Mouse (Mus musculus) lung, postnatal 25 days (tissue): ENCODE data around the gene Gm49361.

Experiments
- DNase-seq: peaks from one replicate; pipeline ENCODE4 v3.0.0; 2022; ENCODE audit warnings: low spot score

The Gm49361 gene

DNA sequence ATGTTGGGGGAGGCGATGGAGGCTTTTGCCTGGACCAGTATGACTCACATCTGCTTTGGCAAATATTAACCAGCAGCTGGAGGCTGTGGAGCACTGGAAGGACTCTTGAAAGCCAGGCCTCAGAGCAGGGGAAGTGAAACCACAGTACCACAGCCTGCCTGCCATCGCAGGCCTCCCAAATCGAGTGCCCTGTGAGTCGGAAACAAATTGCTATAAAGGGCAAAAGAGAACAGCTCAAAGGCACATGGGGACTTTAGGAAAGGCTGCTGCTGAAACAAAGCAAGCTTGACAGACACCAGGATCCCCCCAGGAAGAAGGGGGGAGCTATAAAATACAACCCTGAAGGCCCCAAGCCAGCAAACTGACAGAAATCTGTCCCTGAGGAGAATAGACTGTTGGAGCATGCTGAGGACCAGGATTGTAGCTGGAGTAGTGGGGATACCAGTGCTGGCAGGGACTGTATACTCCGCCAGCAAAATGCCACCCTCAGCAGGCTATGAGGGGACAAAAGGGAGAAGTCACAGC is 15.9 kb downstream of the Gm49361 start:
- peak; percentile 63 for DNase-seq

DNA sequence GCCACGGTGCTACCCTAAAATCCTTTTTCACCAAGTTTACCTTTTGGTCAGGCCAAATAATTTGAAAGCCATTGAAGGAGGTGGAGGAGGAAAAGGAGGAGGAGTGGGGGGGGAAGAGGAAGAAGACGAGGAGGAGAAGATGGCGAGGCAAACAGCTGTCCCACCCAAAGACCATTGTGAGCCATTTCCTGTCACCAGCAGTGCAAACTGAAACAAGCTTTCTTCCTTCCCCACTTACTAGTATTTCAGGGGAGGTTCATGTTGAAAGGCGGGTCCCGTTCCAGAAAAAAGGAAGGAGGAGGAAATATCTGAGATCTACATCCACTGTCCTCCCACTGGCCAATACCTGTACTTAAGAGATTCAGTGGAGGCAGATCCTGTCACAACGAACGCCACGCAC is 16.5 kb downstream of the Gm49361 start:
- peak; percentile 50 for DNase-seq

DNA sequence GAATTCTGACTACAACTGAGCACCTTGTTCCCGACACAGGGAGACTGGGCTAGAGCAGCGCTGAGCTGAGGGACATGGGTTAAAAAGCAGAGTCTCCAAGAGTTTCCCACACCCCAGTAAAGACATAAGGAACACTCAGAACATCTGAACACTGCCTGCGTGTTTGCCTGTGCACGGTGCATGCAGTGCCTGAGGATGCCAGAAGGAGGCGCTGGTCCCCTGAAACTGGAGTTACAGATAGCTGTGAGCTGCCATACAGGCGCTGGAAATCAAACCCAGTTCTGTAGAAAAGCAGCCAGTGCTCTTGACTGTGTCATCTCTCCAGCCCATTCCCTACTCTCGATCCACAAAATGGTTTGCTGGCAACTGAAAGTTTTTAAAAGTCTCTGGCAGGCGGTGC is 19.7 kb downstream of the Gm49361 start:
- DNase-seq, result no peak

DNA sequence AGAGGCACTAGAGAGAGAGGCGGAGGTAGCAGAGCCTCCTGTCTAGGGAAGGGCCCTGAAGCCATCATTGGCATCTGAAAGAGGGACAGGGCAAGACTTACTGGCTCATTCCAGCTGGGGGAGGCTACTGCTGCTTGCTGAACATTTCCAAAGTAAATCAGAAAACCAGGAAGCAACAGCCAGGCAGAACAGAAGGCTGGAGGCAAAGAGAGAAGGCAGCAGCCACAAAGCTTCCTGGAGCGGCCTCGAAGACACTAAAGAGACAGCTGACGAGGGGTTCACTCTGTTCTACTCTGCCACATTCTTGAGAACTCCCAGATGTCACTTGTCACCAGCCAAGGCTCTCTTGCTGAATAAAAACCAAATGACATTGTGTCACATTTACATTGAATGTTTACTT is 21.4 kb downstream of the Gm49361 start:
- DNase-seq, result no peak

DNA sequence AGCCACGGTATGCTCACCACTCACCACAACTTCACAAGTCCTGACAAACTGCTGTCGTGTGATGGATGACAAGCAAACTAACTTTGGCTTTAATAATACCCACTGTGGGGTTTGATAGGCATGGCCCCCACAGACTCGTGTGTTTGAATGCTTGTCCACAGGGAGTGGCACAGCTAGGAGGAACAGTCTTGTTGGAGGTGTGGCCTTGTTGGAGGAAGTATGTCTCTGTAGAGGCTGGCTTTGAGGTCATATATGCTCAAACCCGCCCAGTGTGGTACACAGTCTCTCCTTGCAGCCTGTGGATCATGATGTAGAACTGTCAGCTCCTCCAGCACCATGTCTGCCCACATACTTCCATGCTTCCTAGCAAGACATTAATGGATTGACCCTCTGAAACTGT is 27.7 kb downstream of the Gm49361 start:
- DNase-seq, result no peak

DNA sequence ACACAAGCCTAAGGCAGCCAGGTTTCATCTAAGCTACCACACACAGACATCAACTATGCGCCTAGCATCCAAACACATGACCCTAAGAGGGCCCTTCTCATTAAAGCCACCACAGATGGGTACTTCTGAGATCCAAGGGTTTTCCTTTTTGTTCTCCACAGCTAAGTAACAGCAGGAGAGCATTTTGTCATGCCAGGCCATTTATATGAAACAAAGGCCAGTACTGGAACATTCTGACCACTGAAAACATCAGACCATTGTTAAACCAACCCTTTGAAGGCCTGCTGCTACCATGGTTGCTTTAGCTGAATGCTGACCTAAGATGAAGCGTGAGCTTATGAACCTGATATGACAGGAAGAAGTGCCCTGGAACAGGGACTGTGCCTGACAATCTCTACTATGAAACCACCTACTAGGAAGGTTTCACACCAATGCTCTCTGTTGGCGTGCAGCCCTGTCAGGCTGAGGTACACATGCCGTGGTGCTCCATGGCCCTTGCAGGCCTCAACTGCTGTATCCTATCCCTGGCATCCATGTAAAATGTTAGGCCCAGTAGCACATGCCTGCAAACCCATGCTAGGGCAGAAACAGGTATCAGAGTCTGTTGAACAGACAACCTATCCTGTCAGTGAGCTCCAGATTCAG is 29.2 kb downstream of the Gm49361 start:
- no peak for DNase-seq

DNA sequence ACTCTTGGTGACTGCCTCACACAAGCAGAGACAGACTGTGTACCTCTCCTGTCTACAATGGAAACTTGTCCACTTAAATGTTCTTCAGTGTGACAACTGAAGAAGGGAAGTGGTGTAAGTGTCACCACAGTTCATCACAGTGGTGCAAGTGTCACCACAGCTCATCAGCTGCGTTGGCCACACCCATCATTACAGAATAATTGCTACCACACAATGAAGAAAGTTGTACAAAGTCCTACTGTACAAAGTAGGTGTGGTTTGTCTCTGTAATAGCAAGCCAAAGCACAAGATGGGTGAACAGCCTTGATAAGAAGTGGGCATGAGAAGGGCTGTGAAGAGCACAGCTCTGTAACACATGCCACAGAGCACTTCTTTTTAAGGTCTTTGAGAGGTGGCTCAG is 33.0 kb downstream of the Gm49361 start:
- DNase-seq, result no peak

DNA sequence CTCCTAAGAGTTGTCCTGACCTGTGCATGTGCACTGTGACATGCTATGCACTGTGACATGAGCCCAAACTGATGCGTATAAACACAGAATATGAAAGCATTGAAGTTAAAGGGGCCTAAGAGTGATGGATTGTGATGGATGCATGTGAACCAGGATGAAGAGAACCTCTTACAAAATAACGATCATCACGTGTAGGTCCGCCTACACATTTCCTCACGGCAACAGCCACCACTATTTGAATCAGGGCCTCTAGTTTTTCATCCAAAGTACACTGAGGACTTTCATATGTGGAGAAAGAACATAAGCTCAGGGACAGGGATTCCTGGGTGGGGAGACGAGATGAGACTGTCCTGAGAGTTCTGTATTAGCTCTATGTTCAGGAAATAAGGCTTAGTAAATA is 34.8 kb downstream of the Gm49361 start:
- DNase-seq, result no peak

DNA sequence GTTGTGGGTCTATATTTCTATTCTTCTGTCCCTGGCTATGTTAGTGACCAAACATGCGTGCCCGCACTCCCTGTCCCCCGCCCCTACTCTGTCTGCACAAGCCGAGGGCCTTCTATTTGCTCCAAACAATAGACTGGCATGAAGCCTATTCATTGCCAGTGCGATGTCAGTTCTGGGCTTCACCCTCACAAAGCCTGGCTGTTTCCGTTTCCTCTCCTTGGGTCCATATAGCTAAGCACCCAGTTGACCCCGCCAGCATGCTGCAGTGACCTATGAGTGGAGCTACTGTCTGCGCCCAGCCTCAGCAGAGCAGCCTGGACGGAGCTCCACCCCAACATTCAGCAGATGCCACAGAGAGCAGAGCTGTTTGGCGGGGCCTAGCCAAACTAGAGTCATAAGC is 36.7 kb downstream of the Gm49361 start:
- peak; percentile 77 for DNase-seq

DNA sequence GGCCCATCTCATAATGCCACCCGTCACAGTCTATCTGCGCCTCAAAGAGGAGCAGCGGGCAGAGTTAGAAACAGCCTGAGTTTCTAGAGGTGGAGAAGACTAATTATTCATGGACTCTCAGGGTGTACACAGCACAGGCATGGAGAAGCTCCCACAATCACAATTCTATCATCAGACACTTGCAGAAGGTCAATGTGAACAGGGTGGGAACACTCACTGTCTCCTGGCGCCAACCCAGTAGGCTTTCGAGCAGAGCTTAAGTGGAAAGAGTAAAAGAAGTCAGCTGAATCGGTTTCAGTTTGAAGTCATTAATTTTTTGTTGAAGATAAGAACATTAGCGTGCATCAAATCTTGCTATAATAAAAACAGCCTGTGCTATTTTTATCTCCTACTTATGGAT is 37.3 kb downstream of the Gm49361 start:
- peak; percentile 46 for DNase-seq

DNA sequence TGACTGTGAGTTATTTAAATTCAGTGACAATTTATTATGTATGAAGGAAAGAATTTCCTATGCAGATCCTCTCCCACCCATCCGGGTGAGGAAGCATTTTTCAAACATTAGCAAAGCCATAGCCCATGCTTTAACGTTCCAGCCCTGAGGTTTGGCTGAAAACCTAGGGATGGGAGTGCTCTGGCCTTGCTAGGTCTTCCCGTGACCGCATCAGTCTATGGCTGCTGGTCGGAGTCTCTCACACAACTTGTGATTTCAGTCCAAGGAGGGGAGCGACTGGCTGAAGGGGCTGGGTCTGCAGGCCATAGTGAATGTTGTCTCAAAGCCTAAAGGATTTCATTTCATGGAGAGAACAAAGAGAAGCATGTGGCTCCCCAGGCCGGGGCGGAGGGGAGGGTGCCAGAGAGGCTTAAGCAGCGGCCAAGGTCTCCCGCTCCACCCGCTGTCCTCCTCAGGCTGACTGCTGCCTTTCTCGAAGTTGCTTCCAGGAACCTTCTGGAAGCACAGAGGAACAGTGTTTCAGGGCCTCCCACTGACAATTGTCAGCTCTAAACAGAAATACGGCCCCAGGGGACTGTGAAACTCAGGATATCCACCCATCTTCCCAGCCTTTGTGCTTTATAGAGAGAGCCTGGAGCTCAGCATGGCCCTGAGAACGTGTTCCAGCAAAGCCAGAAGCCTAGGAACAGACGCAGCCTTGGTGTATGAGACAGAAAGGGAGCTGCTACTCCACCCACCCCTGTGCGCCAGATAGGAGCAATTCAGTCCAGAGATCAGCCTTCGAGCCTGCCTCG is 38.6 kb downstream of the Gm49361 start:
- DNase-seq, result no peak

DNA sequence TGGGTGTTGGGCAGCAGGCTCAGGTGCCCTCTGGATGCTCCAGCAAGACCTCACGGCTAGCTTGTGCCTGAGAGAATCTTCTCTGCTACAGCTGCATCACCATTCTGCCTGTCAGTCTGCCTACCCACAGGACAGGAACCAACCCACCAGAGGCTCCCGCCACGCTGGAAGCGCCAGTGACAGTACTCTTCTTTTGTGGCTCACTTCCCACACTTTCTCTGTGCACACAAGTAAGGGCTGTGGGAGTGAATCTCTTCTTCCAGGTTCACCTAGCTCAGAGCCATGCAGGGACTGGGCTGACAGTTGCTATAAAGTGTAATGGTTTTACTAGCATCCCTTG is 39.2 kb downstream of the Gm49361 start:
- no peak for DNase-seq

DNA sequence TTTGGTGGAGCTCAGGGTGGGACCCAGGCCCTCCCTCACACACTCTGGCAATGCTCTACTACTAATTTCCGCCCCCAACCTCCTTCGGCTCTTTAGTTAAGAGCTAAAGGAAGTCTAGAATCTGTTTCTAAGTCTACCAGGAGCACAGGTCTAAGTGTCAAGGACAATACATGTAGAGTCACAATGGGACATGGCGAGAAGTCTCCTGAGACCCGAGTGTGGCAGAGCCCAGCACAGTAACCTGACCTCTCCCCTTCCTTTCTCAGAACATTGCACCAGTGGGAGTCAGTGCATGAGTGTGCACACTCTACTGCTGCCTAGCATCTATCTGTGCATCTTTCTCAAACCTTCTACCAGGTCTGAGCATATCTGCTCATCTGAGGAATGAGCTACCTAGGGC is 40.1 kb downstream of the Gm49361 start:
- DNase-seq, result no peak

DNA sequence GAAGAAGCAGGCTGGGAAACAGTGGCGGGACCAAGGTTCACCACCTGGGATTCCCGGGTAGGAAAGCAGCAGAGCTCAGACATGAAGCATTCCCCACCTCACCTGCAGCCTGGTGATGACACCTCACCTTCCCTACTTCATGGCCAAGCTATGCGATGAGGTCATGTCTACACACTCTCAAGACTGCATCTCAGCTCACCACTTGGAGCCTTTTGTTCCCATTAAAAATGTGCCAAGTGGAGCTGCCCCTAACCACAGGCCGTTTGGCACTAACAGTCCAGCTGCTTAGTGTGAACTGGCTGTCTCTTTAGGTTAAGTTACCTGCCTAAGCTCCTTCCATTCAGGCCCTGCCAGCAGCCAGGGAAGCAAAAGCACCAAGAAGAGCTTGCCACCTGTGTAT is 40.8 kb downstream of the Gm49361 start:
- DNase-seq, result no peak

DNA sequence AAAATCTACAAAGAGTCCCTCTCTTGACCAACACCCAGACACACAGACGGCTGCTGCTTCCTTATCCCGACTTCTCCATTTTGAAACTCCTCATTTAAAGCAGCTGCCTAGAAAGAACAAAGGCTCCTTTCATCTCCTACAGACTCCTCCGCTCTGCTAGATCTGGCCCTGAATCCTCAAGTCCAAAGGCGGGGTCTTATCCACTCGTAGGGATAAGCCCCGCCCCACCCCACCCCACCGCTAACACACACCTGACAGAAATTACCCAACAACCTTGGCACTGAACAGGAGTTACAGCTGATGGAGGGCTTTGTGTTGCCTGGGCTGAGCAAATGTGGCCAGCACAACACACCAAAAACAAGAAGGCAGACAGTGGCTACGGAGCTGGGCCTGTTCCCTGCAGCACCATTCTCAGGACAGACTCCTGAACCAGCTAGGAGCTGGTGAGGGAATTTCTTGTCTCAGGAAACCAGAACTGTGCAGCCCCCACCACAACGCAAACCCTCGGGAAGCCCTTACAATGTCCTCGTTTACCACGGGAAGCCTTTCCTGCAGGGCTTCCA is 43.9 kb downstream of the Gm49361 start:
- DNase-seq, result no peak

DNA sequence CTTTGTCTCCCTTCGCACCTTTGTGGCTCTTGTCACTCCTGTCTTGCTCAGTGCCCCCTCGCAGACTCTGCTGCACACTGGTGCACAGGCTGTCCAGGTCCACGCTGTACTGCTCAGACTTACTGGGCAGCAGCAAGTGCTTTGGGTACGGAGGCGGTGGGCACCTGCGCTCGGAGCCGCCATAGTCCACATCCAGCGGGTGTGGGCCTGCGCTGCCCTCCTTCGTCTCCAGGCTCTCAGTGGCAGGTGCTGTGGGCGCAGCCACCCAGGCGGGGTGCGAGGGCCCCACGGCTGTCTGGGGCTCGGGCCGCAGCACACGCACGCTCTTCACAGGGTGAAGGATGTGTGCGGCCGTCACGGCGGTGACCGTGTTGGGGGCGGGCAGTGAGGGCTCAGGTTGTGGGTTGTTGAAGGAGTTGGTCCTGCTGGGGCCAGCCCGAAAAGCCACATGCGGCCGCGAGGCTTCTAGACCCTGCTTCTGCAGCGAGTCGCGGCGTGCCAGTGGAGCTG is 46.4 kb downstream of the Gm49361 start:
- DNase-seq, result no peak

DNA sequence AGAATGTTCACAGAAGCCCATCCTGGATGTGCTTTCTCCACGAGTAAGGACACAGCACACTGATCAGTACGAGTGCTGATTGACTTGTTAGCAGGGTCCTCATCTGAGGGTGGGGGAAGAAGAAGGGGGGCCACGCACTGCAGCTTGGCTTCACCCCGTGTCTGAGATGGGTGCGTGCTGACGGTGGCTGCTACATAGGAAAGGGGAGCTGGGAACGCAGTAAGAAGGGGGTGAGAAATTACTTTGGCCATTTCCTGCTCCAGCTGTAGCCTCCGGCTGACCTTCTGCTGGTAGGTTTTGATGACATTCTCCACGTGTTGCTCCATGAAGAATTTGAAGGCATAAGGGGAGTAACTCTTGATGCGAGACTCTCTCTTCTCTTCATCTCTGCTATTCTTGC is 46.9 kb downstream of the Gm49361 start:
- no peak for DNase-seq

DNA sequence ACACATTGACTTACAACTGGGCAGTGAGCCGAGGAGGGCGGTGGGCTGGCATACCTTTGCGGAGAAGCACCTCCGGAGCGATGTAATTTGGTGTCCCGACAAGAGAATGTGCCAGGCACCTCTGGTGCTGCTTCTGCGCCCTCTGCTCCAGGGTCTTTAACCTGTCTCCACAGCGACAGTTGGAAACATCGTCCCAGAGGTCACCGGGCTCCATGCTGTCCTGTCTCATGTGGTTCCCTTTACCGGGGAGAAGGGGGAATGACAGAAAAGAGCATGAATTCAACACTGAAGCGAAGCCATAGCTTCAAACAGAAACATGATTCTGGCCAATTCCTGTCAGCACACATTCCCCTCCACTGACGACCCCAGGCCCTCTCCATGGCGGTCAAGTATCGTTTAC is 49.8 kb downstream of the Gm49361 start:
- DNase-seq, result no peak

DNA sequence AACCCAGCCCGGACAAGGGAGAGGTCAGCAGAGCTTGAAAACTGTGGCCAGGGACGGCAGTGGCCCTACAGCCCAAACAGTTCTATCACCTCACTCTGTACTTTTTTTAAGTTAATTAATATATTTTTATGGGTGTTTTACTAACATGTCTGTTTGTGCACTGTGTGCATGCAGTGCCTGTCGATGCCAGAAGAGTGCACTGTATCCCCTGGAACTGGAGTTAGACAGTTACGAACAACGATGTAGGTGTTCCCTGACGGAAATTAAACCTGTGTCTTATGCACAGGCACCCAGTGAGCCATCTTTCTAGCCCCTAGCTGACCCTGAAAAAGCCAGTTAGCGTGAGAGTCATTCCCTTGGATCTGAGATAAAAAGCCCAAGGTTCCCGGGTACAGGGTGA is 50.4 kb downstream of the Gm49361 start:
- DNase-seq, result no peak

DNA sequence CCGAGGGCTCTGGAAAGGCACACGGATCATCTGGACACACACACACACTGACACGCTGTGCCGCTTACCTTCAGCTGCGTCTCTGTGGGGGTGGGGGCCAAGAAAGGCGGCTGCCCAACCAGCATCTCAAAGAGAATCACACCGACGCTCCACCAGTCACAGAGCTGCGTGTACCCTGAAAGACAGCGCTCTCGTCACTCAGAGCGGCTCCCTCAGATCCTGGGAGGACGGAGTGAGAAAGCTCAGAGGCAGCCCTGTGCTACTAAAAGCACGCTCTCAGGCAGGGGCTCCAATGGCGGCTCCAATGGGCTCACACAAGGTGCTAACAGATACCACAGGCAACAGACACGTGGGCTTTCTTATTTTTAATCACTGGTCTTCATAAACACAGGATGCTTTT is 51.7 kb downstream of the Gm49361 start:
- DNase-seq, result no peak

DNA sequence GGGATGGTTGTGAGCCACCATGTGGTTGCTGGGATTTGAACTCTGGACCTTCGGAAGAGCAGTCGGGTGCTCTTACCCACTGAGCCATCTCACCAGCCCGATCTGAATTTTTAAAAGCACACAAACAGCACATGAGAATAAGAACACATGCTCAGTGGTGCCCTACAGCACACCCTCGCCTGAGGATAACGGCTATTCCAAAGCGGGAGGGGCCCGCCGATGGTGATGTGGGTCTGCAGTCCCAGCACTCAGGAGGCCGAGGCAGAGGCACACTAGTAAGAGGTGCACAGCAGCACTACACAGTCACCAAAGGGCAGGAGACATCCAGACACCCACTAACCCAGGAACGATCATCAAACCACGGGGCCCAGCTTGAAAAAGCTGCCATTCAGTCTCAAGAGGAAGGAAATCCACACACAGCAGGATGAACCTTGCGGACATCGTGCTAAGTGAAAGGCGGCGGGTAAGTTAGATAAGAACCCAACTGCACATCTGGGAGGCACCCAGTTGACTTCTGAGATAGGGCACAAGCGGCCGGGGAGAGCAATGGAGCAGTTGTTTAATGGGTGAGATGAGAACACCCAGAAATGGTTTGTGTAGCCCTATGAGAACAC is 53.3 kb downstream of the Gm49361 start:
- no peak for DNase-seq

DNA sequence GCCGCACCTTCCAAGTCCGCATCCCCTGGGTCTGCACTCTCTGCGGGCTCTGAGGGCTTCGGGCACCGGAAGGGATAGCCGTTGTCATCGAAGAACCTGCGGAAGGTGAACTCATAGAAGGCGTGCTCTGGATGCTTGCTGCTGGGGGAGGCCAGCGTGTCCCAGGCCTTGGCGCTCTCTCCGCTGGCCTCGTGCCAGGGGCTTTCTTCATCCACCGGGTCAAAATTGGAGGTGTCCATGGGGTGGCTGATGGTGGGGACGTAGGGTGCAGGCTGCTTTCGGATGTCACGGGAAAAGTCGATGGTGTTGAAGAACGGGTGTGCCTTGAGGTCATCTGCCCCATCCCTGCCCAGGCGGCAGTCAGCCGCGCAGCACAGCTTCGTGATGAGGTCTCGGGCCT is 54.6 kb downstream of the Gm49361 start:
- no peak for DNase-seq

DNA sequence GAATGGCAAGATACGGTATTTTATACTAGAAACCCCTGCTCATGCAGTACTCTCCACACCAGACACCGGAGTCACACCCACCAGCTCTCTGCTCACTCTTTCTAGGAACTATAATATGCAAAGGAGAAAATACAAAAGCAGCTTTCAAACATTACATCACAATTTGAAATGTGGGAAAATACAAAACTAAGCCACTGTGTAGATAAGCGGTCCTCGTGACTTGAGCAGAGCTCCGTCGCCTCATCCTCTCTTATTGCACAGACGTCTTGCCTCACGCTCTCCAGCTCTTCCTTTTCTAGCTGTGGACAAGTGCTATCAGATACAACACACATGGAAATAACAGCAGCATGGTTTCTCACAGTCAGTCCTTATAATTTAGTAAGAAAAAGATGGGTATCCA is 55.2 kb downstream of the Gm49361 start:
- no peak for DNase-seq
